Mouse (Mus musculus) midbrain, postnatal 0 days (tissue): ENCODE data around the gene Cmc1. TPM values are rescaled to one million over a fixed set of nuclear protein-coding genes. Genes with fewer than 3 reads are reported as not detected.

Experiments
- ATAC-seq: fragments of 200-750 bp; cut with Nextera tagmentation; 2 replicates; pipeline ENCODE4 v1.8.0; 2017; ENCODE audit warnings: moderate number of reproducible peaks, mild to moderate bottlenecking, moderate TSS enrichment, moderate library complexity; ENCODE audit not compliant: low FRiP score
- DNase-seq: peaks from one replicate; pipeline ENCODE4 v3.0.0-alpha.2; 2015; ENCODE audit warnings: low spot score
- H3K27ac ChIP-seq: fragments of 300-500 bp; sonication (generic); 2 replicates; pipeline ENCODE4 v1.5.1; 2014; ENCODE audit warnings: low read depth, mild to moderate bottlenecking, low read length, mixed read lengths
- H3K27me3 ChIP-seq: fragments of 300-500 bp; sonication (generic); 2 replicates; pipeline ENCODE4 v1.6.1; 2014; ENCODE audit warnings: low read length, control low read depth, mixed read lengths; ENCODE audit not compliant: insufficient read depth
- H3K36me3 ChIP-seq: fragments of 300-500 bp; sonication (generic); 2 replicates; pipeline ENCODE4 v1.6.1; 2014; ENCODE audit warnings: low read length, control low read depth, mixed read lengths; ENCODE audit not compliant: insufficient read depth
- H3K4me1 ChIP-seq: fragments of 300-500 bp; sonication (generic); 2 replicates; pipeline ENCODE4 v1.6.1; 2014; ENCODE audit warnings: mild to moderate bottlenecking, control low read depth, antibody characterized with exemption, low read length, mixed read lengths; ENCODE audit not compliant: insufficient read depth
- H3K4me2 ChIP-seq: fragments of 300-500 bp; sonication (generic); 2 replicates; pipeline ENCODE4 v1.6.1; 2014; ENCODE audit warnings: low read depth, mild to moderate bottlenecking, low read length, mixed read lengths; ENCODE audit not compliant: poor library complexity, severe bottlenecking
- H3K4me3 ChIP-seq: fragments of 300-500 bp; sonication (generic); 2 replicates; pipeline ENCODE4 v1.5.1; 2014; ENCODE audit warnings: low read depth, mild to moderate bottlenecking, low read length, moderate library complexity
- H3K9ac ChIP-seq: fragments of 300-500 bp; sonication (generic); replicated peaks from 2 replicates; pipeline ENCODE4 v1.6.1; 2014; ENCODE audit warnings: mild to moderate bottlenecking, low read length, moderate library complexity, mixed read lengths; ENCODE audit not compliant: poor library complexity, severe bottlenecking
- H3K9me3 ChIP-seq: fragments of 300-500 bp; sonication (generic); 2 replicates; pipeline ENCODE4 v1.6.1; 2016; ENCODE audit warnings: low read length, control low read depth
- CTCF ChIP-seq: IDR thresholded peaks from 2 replicates; pipeline ENCODE4 v1.5.1; 2016; ENCODE audit warnings: antibody characterized with exemption, mild to moderate bottlenecking
- WGBS: fragments of 180-500 bp; shearing (Covaris S2); extraction: QIAGEN DNeasy Blood & Tissue Kit; methylation state at CpG from one replicate; pipeline ENCODE4 v1.1.7; 2014; 5-methylcytosine and 5-hydroxymethylcytosine counted together
- polyA plus RNA-seq: library from polyadenylated mRNA; unstranded; fragments of >200 nt; fragmentation: Nextera tagmentation; extraction: Ambion mirVana; gene quantifications from 2 replicates; pipeline ENCODE4 v1.2.1, GENCODE M21; 2015
- total RNA-seq: library from RNA; depleted of rRNA; stranded (reverse); fragments of >200 nt; gene quantifications from 2 replicates; pipeline ENCODE4 v1.2.3, GENCODE M21; 2014

The Cmc1 gene
- total and polyA plus RNA-seq, 2 experiments from 2014 or later = 3.2 to 44.6 TPM

GRCm38 (mm10) chr9:118109697-118110359 lies 40.1 kb downstream of the Cmc1 start:
- Histone ChIP-seq H3K27ac (no peak overlapping the region), H3K27me3 (no peaks in the 10 kb centered on the region), H3K36me3 (no peaks in the 10 kb centered on the region), H3K4me1 (no peaks in the 10 kb centered on the region), H3K4me2 (no peak overlapping the region), H3K9me3 (no peaks in the 10 kb centered on the region), H3K4me3 (no peak overlapping the region), H3K9ac (no peak overlapping the region)
- 86% methylated on average over 7 of the region's 7 CpGs for WGBS
- no peak for ATAC-seq
- no peak for DNase-seq
- no peak for TF ChIP-seq CTCF

- TF ChIP-seq CTCF = no peak
- no peaks in the 10 kb centered on the region for H3K9me3 ChIP-seq
- DNase-seq (peak; percentile 19), ATAC-seq (no peak)
- 27% methylated on average over 4 of the region's 4 CpGs for WGBS
- no peaks in the 10 kb centered on the region for H3K27me3 ChIP-seq
- no peaks in the 10 kb centered on the region for H3K4me1 ChIP-seq
- H3K36me3 ChIP-seq = no peaks in the 10 kb centered on the region
- no peak overlapping the region for H3K9ac ChIP-seq
- H3K4me3 ChIP-seq = no peak overlapping the region
- H3K4me2 ChIP-seq = no peak overlapping the region
- H3K27ac ChIP-seq = no peak overlapping the region
Observed at GRCm38 (mm10) chr9:118108527-118109011, 41.4 kb downstream of the Cmc1 start.

- Histone ChIP-seq H3K27me3 (no peaks in the 10 kb centered on the region), H3K4me3 (no peak overlapping the region), H3K9me3 (no peaks in the 10 kb centered on the region), H3K27ac (no peak overlapping the region), H3K9ac (no peak overlapping the region), H3K36me3 (no peaks in the 10 kb centered on the region), H3K4me1 (no peaks in the 10 kb centered on the region), H3K4me2 (no peak overlapping the region)
- TF ChIP-seq CTCF = no peak
- no peak for ATAC-seq
- DNase-seq = no peak
- WGBS = 95% methylated on average over 2 of the region's 2 CpGs
Observed at GRCm38 (mm10) chr9:118101802-118102201, 48.2 kb downstream of the Cmc1 start.

- Histone ChIP-seq H3K4me1 (no peaks in the 10 kb centered on the region), H3K9me3 (no peaks in the 10 kb centered on the region), H3K27ac (no peak overlapping the region), H3K9ac (no peak overlapping the region), H3K36me3 (no peaks in the 10 kb centered on the region), H3K4me2 (no peak overlapping the region), H3K4me3 (no peak overlapping the region), H3K27me3 (no peaks in the 10 kb centered on the region)
- ATAC-seq = no peak
- no peak for DNase-seq
- no peak for TF ChIP-seq CTCF
- 100% methylated on average over 2 of the region's 2 CpGs for WGBS
Observed at GRCm38 (mm10) chr9:118100484-118100883, 49.5 kb downstream of the Cmc1 start.

GRCm38 (mm10) chr9:118099395-118099794 lies 50.6 kb downstream of the Cmc1 start:
- peak; percentile 69; the same call in 1 of the 2 replicates for ATAC-seq
- no peak overlapping the region for H3K27ac ChIP-seq
- 43% methylated on average over 4 of the region's 4 CpGs for WGBS

GRCm38 (mm10) chr9:118083834-118084233 lies 66.1 kb downstream of the Cmc1 start:
- Histone ChIP-seq H3K27ac (no peak overlapping the region), H3K4me2 (no peak overlapping the region), H3K4me3 (no peak overlapping the region), H3K9ac (no peak overlapping the region), H3K36me3 (no peaks in the 10 kb centered on the region), H3K9me3 (no peaks in the 10 kb centered on the region), H3K4me1 (no peaks in the 10 kb centered on the region), H3K27me3 (no peaks in the 10 kb centered on the region)
- TF ChIP-seq CTCF = no peak
- WGBS = 57% methylated on average over 4 of the region's 4 CpGs
- no peak for ATAC-seq
- DNase-seq = no peak

More at GRCm38 (mm10) chr9:118099395-118099794, 50.6 kb downstream of the Cmc1 start:
- DNase-seq = peak; percentile 72
- Histone ChIP-seq H3K36me3 (no peaks in the 10 kb centered on the region), H3K9ac (no peak overlapping the region), H3K4me1 (no peaks in the 10 kb centered on the region), H3K4me2 (no peak overlapping the region), H3K9me3 (no peaks in the 10 kb centered on the region), H3K4me3 (no peak overlapping the region), H3K27me3 (no peaks in the 10 kb centered on the region)
- TF ChIP-seq CTCF = peak; percentile 84
